Mouse (Mus musculus) layer of hippocampus, postnatal 14 days (tissue): Measurements from ENCODE around the gene Spag17. TPM values are rescaled to one million over a fixed set of nuclear protein-coding genes. Genes with fewer than 3 reads are reported as not detected.
A peak's percentile ranks its signal among the peaks of the same experiment; 100 is the strongest.
"Not testable (repeated sequence)": the region's sequence is repeated elsewhere in the genome, so short reads cannot be mapped to it uniquely, and the experiment has no call there.

Source experiments
- DNase-seq, 2 experiments: peaks; one replicate each; pipeline ENCODE4 v3.0.0; 2021 to 2022; ENCODE audit warnings: low spot score in 2 of 2, mixed read lengths in 1 of 2
- long read RNA-seq, 2 experiments: library from polyadenylated mRNA; stranded (forward); transcript quantifications; one replicate each; pipeline ENCODE4 v2.0.0; 2021
- total RNA-seq, 2 experiments: library from RNA; stranded (reverse); gene quantifications; 2 replicates each; pipeline ENCODE4 v1.2.3; 2021

Gene Spag17
- total RNA-seq = under 1 TPM; 0.50 to 0.62 TPM
- long read RNA-seq, experiment 1 = 0 reads
- long read RNA-seq, experiment 2 = 0 reads

GRCm38 (mm10) chr3:99885187-99885811 is at the start of gene Spag17:
Gene Spag17 (plus strand): TSS chr3:99885406.
- peak; percentile 6 to 9 for DNase-seq

- DNase-seq = no peak
These were observed 42.9 kb upstream of the Spag17 start for GRCm38 (mm10) chr3:99842333-99842732.

DNA sequence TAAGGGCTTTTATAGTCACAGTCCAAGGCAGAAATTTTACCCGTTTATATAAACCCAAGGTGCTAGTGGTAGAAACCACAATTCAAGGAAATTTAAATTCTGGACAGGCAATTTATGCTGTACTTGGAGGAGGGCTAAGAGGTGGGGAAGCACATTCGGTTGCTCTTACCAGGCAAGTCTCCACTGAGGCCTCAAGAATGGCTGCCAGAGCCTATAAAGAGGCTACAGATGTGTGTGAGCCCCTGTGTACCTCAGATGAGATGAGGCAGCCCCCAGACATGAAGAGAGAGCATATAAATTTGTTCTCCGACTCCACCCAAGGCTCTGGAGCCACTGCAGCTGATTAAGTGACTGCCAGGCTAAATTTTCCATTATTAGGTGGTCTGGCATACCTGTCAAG is 42.4 kb upstream of the Spag17 start:
- DNase-seq = no peak

DNA sequence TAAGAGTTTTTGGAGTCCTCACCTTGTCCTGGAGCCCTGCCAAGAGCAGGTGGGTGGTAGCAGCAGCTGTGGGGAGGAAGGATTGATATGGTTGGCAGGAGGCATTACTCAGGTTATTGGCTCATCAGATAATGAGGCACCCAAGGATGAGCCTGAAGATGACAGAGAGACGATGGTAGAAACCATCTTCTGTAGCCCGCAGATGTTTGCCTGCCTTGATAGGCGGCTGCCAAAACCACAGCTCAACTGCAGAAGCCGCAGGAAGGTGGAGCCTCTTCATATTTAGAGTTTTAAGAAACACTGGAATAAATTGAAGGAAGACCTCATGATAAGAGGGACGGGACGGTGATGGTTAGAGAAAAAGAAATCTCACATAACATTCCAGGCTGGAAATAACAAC is 42.0 kb upstream of the Spag17 start:
- DNase-seq = no peak

GRCm38 (mm10) chr3:99850926-99851325 is 34.3 kb upstream of the Spag17 start:
- DNase-seq = no peak

DNA sequence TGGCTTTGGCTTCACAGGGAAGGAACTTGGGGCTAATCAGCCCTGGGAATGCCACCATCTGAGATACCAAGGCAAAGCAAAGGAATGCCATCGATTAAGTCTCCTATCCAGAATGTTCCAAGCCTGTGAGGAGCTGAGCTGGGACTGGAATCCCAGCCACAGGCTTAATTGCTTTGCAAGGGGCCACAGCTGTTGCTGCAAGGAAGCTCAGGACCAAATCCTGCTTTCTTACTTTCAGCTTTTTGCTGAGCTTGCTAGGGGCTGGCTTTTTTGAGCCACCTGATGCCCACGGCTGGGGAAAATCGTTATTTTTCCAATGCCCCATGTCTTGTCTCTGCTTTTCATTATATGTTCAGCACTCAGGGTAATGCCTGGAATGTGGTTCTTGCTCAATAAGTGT is 30.6 kb upstream of the Spag17 start:
- no peak for DNase-seq

- DNase-seq = no peak
These were observed 26.3 kb upstream of the Spag17 start for GRCm38 (mm10) chr3:99858922-99859321.

- no peak for DNase-seq
These were observed 20.5 kb upstream of the Spag17 start for GRCm38 (mm10) chr3:99864706-99865105.

GRCm38 (mm10) chr3:99875137-99875536 is 10.1 kb upstream of the Spag17 start:
- DNase-seq = no peak

DNA sequence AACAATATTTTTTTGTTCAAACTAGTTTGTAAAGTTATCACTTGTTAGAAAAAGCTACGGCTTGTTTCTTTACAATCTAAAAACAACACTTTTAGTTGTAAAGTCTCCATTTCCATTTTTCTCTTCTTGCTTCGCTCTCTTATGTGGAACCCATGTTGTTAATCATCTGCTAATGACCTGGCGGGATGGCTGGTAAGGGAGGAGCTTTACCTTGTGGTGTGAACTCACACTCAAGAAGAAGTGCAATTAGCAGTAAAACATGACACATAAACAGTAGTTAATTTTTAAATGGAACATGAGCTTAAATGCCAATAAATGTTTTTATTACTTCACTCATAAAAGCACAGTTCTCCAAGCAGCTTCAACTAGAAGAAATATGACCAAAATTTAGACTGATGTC is 3.7 kb upstream of the Spag17 start:
- DNase-seq = no peak

DNA sequence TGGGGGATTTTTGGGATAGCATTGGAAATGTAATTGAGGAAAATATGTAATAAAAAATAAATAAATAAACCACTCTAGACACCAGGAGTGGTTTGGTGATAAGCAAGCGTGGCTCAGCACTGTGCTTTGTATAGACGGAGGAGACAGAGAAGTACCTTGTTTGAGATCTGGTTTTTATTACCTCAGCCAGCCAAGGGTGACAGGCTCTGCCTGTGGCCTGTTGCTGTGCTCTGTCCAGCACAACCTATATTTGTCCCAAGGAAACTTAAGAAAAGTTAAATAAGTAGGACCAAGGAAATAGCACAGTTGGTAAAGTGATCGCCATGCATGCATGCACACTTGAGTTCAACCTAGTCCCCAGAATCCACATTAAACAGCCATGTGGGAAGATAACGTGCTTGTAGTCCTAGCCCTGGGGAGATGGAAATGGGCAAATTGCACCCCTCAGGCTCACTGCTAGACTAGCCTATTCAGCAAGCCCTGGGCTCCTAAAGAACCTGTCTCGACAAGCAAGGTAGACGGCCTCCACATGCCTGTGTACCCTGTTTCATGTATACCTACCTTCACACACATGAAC is 1.1 kb upstream of the Spag17 start:
- no peak for DNase-seq

GRCm38 (mm10) chr3:99894741-99895140 is 9.5 kb downstream of the Spag17 start:
- not testable (repeated sequence) for DNase-seq

- peak in 1 of 2 experiments; percentile 34 for DNase-seq
These were observed 28.7 kb downstream of the Spag17 start for GRCm38 (mm10) chr3:99913809-99914439.

- no peak for DNase-seq
These were observed 37.7 kb downstream of the Spag17 start for GRCm38 (mm10) chr3:99922944-99923343.

- DNase-seq = no peak
These were observed 45.9 kb downstream of the Spag17 start for GRCm38 (mm10) chr3:99930920-99931620.

DNA sequence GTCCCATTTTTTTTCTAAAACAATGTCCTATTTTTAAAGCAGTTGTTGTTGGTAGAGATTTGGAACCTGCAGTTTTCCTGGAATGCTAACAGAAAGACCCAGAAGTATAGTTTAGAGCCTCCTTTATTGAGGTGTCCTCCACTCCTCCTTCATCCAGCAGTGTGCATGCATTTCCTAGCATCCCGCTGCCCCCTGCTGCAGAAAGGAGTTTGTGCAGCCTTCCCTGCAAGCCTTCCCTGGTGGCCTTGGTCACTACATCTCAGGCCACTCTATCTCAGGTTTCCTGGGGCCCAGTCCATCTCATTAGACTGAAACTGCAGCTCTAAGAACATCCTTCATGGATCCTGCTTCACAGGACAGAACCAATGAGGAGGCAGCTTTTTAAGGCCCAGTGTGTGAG is 51.0 kb downstream of the Spag17 start:
- DNase-seq = no peak

- peak; percentile 52 to 59 for DNase-seq
These were observed 53.5 kb downstream of the Spag17 start for GRCm38 (mm10) chr3:99938611-99939286.

- DNase-seq = no peak
These were observed 60.0 kb downstream of the Spag17 start for GRCm38 (mm10) chr3:99945171-99945570.

DNA sequence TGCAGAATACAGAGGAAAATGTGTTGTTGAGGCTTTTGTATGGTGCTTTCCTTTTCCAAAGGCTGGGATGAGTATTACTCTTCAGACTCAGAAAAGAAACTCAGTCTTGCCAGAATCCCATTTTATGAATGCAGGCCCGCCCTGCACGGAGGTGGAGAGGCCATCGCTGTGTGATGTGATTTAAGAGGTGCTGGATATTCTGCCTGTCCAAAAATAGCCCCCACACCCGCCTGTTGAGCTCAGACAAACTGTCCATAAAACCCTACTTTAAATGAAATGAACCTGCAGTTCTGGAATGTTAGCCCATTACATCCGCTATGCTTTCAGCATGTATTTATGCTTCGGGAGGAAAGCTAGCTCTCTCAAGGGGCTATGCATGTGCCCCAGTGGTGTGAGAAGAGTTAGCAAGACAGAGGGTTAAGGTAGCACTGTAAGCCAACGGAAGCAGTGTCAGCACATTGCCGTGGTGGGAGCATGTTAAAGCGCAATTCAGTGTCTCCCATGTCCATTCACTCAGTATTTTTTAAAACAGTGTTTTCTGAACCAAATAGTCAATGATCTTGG is 68.9 kb downstream of the Spag17 start:
- DNase-seq = no peak

- DNase-seq = no peak
These were observed 71.3 kb downstream of the Spag17 start for GRCm38 (mm10) chr3:99956517-99956916.
